Mouse (Mus musculus) kidney, embryonic 15.5 days (tissue): ENCODE measurements around the gene Armc10. TPM values are rescaled to one million over a fixed set of nuclear protein-coding genes. Genes with fewer than 3 reads are reported as not detected.
A peak's percentile ranks its signal among the peaks of the same experiment; 100 is the strongest.

ENCODE experiments used
- ATAC-seq: fragments of 200-750 bp; cut with Nextera tagmentation; replicated peaks from 2 replicates; pipeline ENCODE4 v1.8.0; 2017; ENCODE audit warnings: moderate TSS enrichment; ENCODE audit not compliant: low FRiP score
- H3K27ac ChIP-seq: fragments of 300-500 bp; sonication (generic); 2 replicates; pipeline ENCODE4 v1.5.1; 2015; ENCODE audit warnings: mild to moderate bottlenecking, inconsistent platforms
- H3K27me3 ChIP-seq: fragments of 300-500 bp; sonication (generic); 2 replicates; pipeline ENCODE4 v1.6.1; 2015; ENCODE audit warnings: inconsistent platforms
- H3K36me3 ChIP-seq: fragments of 300-500 bp; sonication (generic); 2 replicates; pipeline ENCODE4 v1.6.1; 2015; ENCODE audit warnings: inconsistent platforms
- H3K4me1 ChIP-seq: fragments of 300-500 bp; sonication (generic); 2 replicates; pipeline ENCODE4 v1.6.1; 2015; ENCODE audit warnings: inconsistent platforms
- H3K4me2 ChIP-seq: fragments of 300-500 bp; sonication (generic); 2 replicates; pipeline ENCODE4 v1.6.1; 2015; ENCODE audit warnings: moderate library complexity, mild to moderate bottlenecking, inconsistent platforms
- H3K4me3 ChIP-seq: fragments of 300-500 bp; sonication (generic); replicated peaks from 2 replicates; pipeline ENCODE4 v1.5.1; 2015; ENCODE audit warnings: mild to moderate bottlenecking, inconsistent platforms
- H3K9ac ChIP-seq: fragments of 300-500 bp; sonication (generic); 2 replicates; pipeline ENCODE4 v1.6.1; 2015; ENCODE audit warnings: mild to moderate bottlenecking, inconsistent platforms
- H3K9me3 ChIP-seq: fragments of 300-500 bp; sonication (generic); replicated peaks from 2 replicates; pipeline ENCODE4 v1.6.1; 2016; ENCODE audit warnings: inconsistent platforms
- WGBS: fragments of 180-500 bp; shearing (Covaris S2); methylation state at CpG from one replicate; pipeline ENCODE4 v1.1.7; 2015; ENCODE audit warnings: mixed read lengths; 5-methylcytosine and 5-hydroxymethylcytosine counted together
- polyA plus RNA-seq: library from polyadenylated mRNA; unstranded; fragments of >200 nt; fragmentation: Nextera tagmentation; extraction: Ambion mirVana; gene quantifications from 2 replicates; pipeline ENCODE4 v1.2.1, GENCODE M21; 2015

Armc10 gene
- polyA plus RNA-seq, 1 experiment from 2014 or later: 50.8 TPM

DNA sequence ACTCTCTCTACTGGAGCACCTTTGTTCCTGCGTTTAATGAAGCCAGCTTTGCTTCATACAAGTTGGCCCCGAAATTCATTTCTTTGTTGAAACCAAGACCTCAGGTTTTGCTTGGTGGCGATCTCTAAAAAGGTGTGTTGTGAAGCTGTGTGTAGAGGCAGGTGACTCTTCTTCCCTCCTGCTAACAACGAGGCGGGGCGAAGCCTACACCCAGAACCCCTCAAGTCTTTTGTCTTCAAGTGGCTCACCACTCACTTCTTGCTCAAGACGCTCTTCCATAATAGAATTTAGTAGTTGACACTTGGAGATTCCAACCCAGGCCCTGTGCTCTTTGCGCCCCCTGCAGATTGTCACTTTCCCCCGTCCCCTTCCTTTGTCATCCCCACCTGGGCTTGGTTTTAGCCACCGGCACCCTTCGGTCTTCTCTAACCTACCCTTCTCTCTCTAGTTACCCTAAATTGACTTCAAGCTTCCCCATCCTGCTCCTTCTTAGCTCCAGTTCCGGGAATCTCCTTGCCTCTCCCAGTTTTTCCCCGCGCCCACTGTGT lies 648 bp upstream of the Armc10 start:
- Histone ChIP-seq H3K36me3 (peaks cover 20% of the 10 kb centered on the region), H3K27me3 (0 out of 2 replicates have a peak, but pooled peaks cover 12% of the 10 kb centered on the region), H3K9me3 (no peaks in the 10 kb centered on the region), H3K27ac (peak overlapping the region; percentile 64), H3K4me3 (peak overlapping the region; percentile 91), H3K4me2 (peak overlapping the region; percentile 80), H3K4me1 (peaks cover 11% of the 10 kb centered on the region), H3K9ac (peak overlapping the region; percentile 27; the same call in 1 of the 2 replicates)
- ATAC-seq: peak; percentile 5
- WGBS: 14% methylated on average over 14 of the region's 14 CpGs

DNA sequence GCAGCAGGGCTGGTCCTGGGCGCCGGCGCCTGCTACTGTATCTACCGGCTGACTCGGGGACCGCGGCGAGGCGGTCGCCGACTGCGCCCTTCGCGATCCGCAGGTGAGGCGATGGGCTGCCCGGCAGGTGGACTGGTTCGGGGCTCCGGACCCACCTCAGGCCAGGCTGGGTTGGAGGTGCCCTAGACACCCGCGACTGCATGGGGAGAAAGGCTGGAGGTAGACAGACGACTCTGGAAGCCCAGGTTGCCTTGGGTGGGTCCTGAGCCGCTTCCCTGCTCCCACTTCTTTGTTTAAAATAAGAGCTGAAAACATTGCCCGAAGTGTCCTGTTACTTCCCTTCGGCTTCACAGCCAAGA lies 499 bp downstream of the Armc10 start:
- peaks cover 11% of the 10 kb centered on the region for H3K4me1 ChIP-seq
- peak overlapping the region; percentile 95 for H3K27ac ChIP-seq
- peak overlapping the region; percentile 80 for H3K4me2 ChIP-seq
- H3K9ac ChIP-seq: peak overlapping the region; percentile 86
- peaks cover 32% of the 10 kb centered on the region for H3K36me3 ChIP-seq
- 0 out of 2 replicates have a peak, but pooled peaks cover 12% of the 10 kb centered on the region for H3K27me3 ChIP-seq
- H3K9me3 ChIP-seq: no peaks in the 10 kb centered on the region
- H3K4me3 ChIP-seq: peak overlapping the region; percentile 91
- no peak; the same call in 1 of the 2 replicates for ATAC-seq
- WGBS: under 1% methylated on average over 25 of the region's 25 CpGs

DNA sequence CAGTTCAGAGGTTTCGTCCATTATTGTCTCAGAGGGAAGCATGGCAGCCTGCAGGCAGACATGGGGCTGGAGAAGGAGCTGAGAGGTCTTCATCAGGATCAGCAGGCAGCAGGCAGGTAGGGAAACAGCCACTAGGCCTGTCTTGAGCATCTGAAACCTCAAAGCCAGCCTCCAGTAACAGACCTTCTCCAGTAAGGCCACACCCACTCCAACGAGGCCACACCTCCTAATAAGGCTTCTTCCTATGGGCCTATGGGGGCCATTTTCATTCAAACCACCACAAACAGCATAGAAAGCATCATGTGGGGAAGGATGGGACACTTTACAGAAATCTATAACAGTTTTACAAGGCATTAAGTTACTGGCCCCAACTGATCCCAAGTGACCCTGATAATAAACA lies 5.1 kb downstream of the Armc10 start:
- Histone ChIP-seq H3K36me3 (peaks cover 65% of the 10 kb centered on the region), H3K27me3 (no peaks in the 10 kb centered on the region), H3K9me3 (no peaks in the 10 kb centered on the region), H3K9ac (no peak overlapping the region), H3K4me3 (no peak overlapping the region), H3K4me2 (no peak overlapping the region), H3K4me1 (peaks cover 11% of the 10 kb centered on the region), H3K27ac (no peak overlapping the region)
- 83% methylated on average over 2 of the region's 2 CpGs for WGBS
- ATAC-seq: no peak

DNA sequence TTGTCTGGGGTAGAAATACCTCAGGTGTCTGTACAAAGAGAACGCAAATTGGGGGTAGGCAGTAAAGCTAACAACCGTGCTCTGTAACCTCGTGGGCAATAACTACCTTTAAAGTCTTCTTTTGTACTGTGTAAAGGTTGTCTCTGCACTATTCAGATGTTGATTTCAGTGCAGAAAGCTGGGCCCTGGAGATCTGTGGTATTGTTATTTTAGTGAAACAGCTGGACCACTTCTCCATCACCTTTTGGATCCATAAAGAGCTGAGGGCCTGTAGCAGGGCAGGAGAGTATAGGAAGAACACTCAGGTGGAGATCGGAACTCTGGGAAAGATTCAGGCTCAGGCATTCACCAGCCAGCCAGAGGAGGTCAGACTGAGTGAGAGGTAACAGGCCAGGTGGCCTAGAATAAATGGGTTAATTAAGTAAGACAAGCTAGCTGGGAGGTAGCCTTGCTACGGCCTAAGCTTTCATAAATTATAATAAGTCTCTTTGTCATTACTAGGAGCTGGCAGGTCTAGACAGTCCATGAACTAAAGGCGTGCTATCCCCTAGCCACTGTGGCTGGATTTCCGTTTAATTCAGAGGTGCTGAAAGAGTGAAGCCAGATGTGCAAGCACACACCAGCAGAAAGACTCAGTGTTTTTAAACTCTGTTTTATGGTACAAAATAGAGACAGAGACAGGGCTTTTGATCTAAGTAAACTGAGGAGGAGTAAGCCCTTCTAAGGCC lies 6.4 kb downstream of the Armc10 start:
- Histone ChIP-seq H3K9ac (no peak overlapping the region), H3K9me3 (no peaks in the 10 kb centered on the region), H3K4me2 (no peak overlapping the region), H3K4me1 (peaks cover 5% of the 10 kb centered on the region), H3K27ac (no peak overlapping the region), H3K4me3 (no peak overlapping the region), H3K27me3 (no peaks in the 10 kb centered on the region), H3K36me3 (peaks cover 69% of the 10 kb centered on the region)
- no peak for ATAC-seq
- 70% methylated on average over 7 of the region's 7 CpGs for WGBS

- ATAC-seq: no peak
- Histone ChIP-seq H3K9me3 (no peaks in the 10 kb centered on the region), H3K27ac (no peak overlapping the region), H3K4me3 (no peak overlapping the region), H3K9ac (no peak overlapping the region), H3K36me3 (peaks cover 75% of the 10 kb centered on the region), H3K27me3 (no peaks in the 10 kb centered on the region), H3K4me2 (no peak overlapping the region), H3K4me1 (peaks cover 5% of the 10 kb centered on the region)
- 87% methylated on average over 9 of the region's 9 CpGs for WGBS
Measured at GRCm38 (mm10) chr5:21656912-21657311, 11.3 kb downstream of the Armc10 start.

GRCm38 (mm10) chr5:21658038-21658437 lies 12.4 kb downstream of the Armc10 start:
- peaks cover 5% of the 10 kb centered on the region for H3K4me1 ChIP-seq
- H3K4me2 ChIP-seq: no peak overlapping the region
- no peak overlapping the region for H3K4me3 ChIP-seq
- H3K9me3 ChIP-seq: no peaks in the 10 kb centered on the region
- 88% methylated on average over 6 of the region's 6 CpGs for WGBS
- H3K9ac ChIP-seq: no peak overlapping the region
- no peak for ATAC-seq
- no peaks in the 10 kb centered on the region for H3K27me3 ChIP-seq
- 0 out of 2 replicates have a peak overlapping the region, but pooled peaks have one; percentile 18 for H3K27ac ChIP-seq
- peaks cover 73% of the 10 kb centered on the region for H3K36me3 ChIP-seq

DNA sequence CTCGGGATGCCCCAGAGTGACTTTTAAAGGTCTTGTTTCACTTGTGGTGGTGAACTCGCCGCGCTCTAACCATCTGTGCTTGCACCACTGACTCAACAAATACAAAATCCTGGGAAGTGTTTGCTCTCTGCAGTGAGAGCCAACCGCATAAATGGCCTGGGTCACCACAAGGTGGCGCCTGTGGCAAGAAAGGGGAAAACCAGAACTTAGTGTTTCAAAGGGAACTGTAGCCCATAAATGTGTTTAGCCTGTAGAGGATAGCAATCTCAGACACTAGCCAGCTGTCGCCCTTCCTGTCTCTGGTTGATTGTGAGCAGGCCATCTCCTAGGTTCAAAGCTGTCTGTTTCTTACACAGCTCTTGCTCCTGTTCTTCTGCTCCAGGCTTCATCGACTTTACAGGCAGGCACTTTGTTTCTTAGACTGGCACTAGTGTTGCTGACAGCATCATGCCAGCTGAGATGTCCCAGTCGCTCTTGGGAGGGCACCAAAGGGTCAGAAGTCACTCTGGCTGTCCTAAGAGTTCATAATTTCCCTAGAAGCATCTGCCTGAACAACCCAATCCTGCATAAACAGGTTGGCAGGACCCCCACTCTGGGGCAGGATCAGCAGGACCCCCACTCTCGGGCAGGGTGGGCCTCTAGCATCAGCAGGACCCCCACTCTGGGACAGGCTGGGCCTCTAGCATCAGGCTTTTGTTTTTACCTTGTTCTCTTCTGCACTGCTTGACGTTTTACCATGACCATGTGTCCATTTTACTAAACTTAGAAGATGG lies 13.2 kb downstream of the Armc10 start:
- no peaks in the 10 kb centered on the region for H3K27me3 ChIP-seq
- no peak overlapping the region for H3K9ac ChIP-seq
- H3K9me3 ChIP-seq: no peaks in the 10 kb centered on the region
- 55% methylated on average over 11 of the region's 11 CpGs for WGBS
- H3K4me2 ChIP-seq: no peak overlapping the region
- H3K36me3 ChIP-seq: peaks cover 73% of the 10 kb centered on the region
- H3K27ac ChIP-seq: peak overlapping the region; percentile 43
- H3K4me3 ChIP-seq: no peak overlapping the region
- peaks cover 5% of the 10 kb centered on the region for H3K4me1 ChIP-seq
- ATAC-seq: peak; percentile 84

GRCm38 (mm10) chr5:21660850-21661249 lies 15.2 kb downstream of the Armc10 start:
- WGBS: 93% methylated on average over 6 of the region's 6 CpGs

GRCm38 (mm10) chr5:21663081-21663480 lies 17.5 kb downstream of the Armc10 start:
- Histone ChIP-seq H3K9ac (no peak overlapping the region), H3K4me3 (no peak overlapping the region)
- WGBS: 93% methylated on average over 11 of the region's 11 CpGs

More at GRCm38 (mm10) chr5:21660850-21661249, 15.2 kb downstream of the Armc10 start:
- Histone ChIP-seq H3K9ac (no peak overlapping the region), H3K4me2 (no peak overlapping the region), H3K4me3 (no peak overlapping the region), H3K9me3 (no peaks in the 10 kb centered on the region), H3K27me3 (no peaks in the 10 kb centered on the region), H3K27ac (no peak overlapping the region), H3K36me3 (peaks cover 79% of the 10 kb centered on the region), H3K4me1 (peaks cover 5% of the 10 kb centered on the region)
- ATAC-seq: no peak

GRCm38 (mm10) chr5:21667191-21668137 lies 21.9 kb downstream of the Armc10 start:
- Histone ChIP-seq H3K4me1 (peaks cover 3% of the 10 kb centered on the region; the same call in 1 of the 2 replicates), H3K27me3 (no peaks in the 10 kb centered on the region), H3K4me2 (no peak overlapping the region), H3K9ac (no peak overlapping the region), H3K27ac (peak overlapping the region; percentile 38; the same call in 1 of the 2 replicates), H3K9me3 (no peaks in the 10 kb centered on the region), H3K36me3 (peaks cover 34% of the 10 kb centered on the region), H3K4me3 (no peak overlapping the region)
- WGBS: 51% methylated on average over 8 of the region's 8 CpGs
- no peak for ATAC-seq

More at GRCm38 (mm10) chr5:21663081-21663480, 17.5 kb downstream of the Armc10 start:
- Histone ChIP-seq H3K36me3 (peaks cover 66% of the 10 kb centered on the region), H3K27me3 (no peaks in the 10 kb centered on the region), H3K27ac (no peak overlapping the region), H3K9me3 (no peaks in the 10 kb centered on the region), H3K4me2 (no peak overlapping the region), H3K4me1 (peaks cover 8% of the 10 kb centered on the region)
- ATAC-seq: no peak

DNA sequence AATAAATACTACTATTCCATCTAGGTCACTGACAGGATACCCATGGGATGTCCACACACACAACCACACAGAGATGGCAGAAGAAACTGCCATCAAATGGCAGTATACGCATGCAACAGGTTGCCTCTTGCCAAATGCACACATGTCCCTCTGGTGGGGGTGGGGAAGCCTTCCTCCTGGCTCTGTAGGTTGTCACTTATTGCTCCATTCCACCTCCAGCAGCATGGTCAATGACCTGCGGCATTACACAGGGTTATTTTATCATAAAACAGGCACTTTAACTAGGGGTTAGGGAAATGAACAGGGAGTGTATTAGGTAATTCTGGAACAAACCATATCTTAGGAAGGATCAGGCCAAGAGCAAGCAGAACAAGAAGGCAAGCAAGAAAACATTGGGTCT lies 23.7 kb downstream of the Armc10 start:
- no peak overlapping the region for H3K4me2 ChIP-seq
- H3K27ac ChIP-seq: no peak overlapping the region
- 85% methylated on average over 2 of the region's 2 CpGs for WGBS
- H3K36me3 ChIP-seq: peaks cover 16% of the 10 kb centered on the region; the same call in 1 of the 2 replicates
- H3K4me1 ChIP-seq: peaks cover 20% of the 10 kb centered on the region
- ATAC-seq: no peak
- H3K27me3 ChIP-seq: no peaks in the 10 kb centered on the region
- H3K4me3 ChIP-seq: no peak overlapping the region
- H3K9me3 ChIP-seq: no peaks in the 10 kb centered on the region
- H3K9ac ChIP-seq: no peak overlapping the region
